Mouse (Mus musculus) ES-Bruce4 (cell line): ENCODE results near the gene Cntfr. TPM values are rescaled to one million over a fixed set of nuclear protein-coding genes. Genes with fewer than 3 reads are reported as not detected.
"Not testable (repeated sequence)": the region's sequence is repeated elsewhere in the genome, so short reads cannot be mapped to it uniquely, and the experiment has no call there.

Experiments
- H3K27ac ChIP-seq: 2 replicates; pipeline ENCODE4 v1.5.1; 2012; ENCODE audit warnings: low read length, inconsistent platforms; ENCODE audit not compliant: insufficient read depth
- H3K27me3 ChIP-seq: 2 replicates; pipeline ENCODE4 v1.6.1; 2012; ENCODE audit warnings: mild to moderate bottlenecking, low read length, inconsistent platforms; ENCODE audit not compliant: control insufficient read depth, poor library complexity, insufficient read depth, severe bottlenecking
- H3K36me3 ChIP-seq: 2 replicates; pipeline ENCODE4 v1.6.1; 2012; ENCODE audit warnings: inconsistent platforms, mild to moderate bottlenecking, low read length, moderate library complexity; ENCODE audit not compliant: control insufficient read depth, poor library complexity, insufficient read depth, severe bottlenecking
- H3K4me1 ChIP-seq: one replicate; pipeline ENCODE4 v1.8.1; 2011; ENCODE audit warnings: low read length; ENCODE audit not compliant: control insufficient read depth, insufficient read depth
- H3K4me3 ChIP-seq: 2 replicates; pipeline ENCODE4 v1.5.1; 2011; ENCODE audit warnings: low read depth, mild to moderate bottlenecking, low read length
- H3K9ac ChIP-seq: 2 replicates; pipeline ENCODE4 v1.6.1; 2012; ENCODE audit warnings: low read depth, mild to moderate bottlenecking, inconsistent platforms; ENCODE audit not compliant: poor library complexity, severe bottlenecking
- H3K9me3 ChIP-seq: replicated peaks from 2 replicates; pipeline ENCODE4 v1.6.1; 2012; ENCODE audit warnings: mild to moderate bottlenecking, low read length, inconsistent platforms; ENCODE audit not compliant: control insufficient read depth, poor library complexity, insufficient read depth, severe bottlenecking
- CTCF ChIP-seq: IDR thresholded peaks from one replicate; pipeline ENCODE4 v1.8.1; 2011; ENCODE audit warnings: low read depth, low read length
- EP300 ChIP-seq: IDR thresholded peaks from 2 replicates; pipeline ENCODE4 v1.6.1; 2011; ENCODE audit warnings: low read depth, low read length; ENCODE audit not compliant: insufficient read depth
- POLR2A ChIP-seq: IDR thresholded peaks from one replicate; pipeline ENCODE4 v1.8.1; 2011; ENCODE audit warnings: low read length; ENCODE audit not compliant: insufficient read depth
- polyA plus RNA-seq: library from polyadenylated mRNA; stranded (reverse); fragments of >200 nt; gene quantifications from 2 replicates; pipeline ENCODE4 v1.2.4, GENCODE M21; 2011; ENCODE audit warnings: low read depth; ENCODE audit not compliant: missing spikeins, insufficient read depth, insufficient read length

Gene Cntfr
- polyA plus RNA-seq, 1 experiment = 23.9 TPM

GRCm38 (mm10) chr4:41710229-41710628 lies 13.3 kb upstream of the Cntfr start:
- no peak overlapping the region for H3K4me3 ChIP-seq
- H3K9ac ChIP-seq = no peak overlapping the region
- TF ChIP-seq CTCF (no peak), EP300 (no peak)
- H3K36me3 ChIP-seq = 0 out of 2 replicates have a peak, but pooled peaks cover 3% of the 10 kb centered on the region
- H3K27ac ChIP-seq = no peak overlapping the region
- H3K4me1 ChIP-seq = peaks cover 5% of the 10 kb centered on the region
- H3K27me3 ChIP-seq = no peaks in the 10 kb centered on the region
- no peaks in the 10 kb centered on the region for H3K9me3 ChIP-seq

DNA sequence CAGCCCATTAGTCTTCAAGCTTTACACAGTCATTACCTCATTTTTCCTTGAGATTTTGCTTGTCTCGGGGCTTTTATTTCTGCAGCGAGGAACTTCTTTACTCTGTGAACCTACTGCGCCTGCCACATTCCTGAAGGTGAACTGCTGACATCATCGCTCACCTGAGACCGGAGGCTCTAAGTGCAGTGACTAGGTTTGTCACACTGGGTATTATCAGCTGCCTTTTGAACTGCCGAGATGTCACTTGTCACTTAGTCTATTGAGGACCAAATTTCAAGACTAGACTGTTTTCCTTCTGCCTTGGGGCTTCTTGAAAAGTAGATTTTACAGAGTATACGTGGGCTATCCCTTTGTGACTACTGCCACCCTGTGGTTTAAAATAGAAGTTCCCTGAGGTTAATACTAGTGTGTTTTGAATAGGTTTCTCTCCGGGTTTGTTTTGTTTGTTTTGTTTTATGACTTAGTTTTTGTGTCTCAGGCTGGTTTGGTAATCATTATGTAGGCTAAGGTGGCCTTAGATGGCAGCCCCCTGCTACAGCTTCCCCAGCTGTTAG lies 11.4 kb upstream of the Cntfr start:
- Histone ChIP-seq H3K9ac (no peak overlapping the region), H3K36me3 (0 out of 2 replicates have a peak, but pooled peaks cover 3% of the 10 kb centered on the region), H3K4me1 (peaks cover 7% of the 10 kb centered on the region), H3K27me3 (no peaks in the 10 kb centered on the region), H3K4me3 (no peak overlapping the region), H3K9me3 (no peaks in the 10 kb centered on the region), H3K27ac (no peak overlapping the region)
- TF ChIP-seq POLR2A (no peak), CTCF (peak; percentile 9), EP300 (no peak)

GRCm38 (mm10) chr4:41707011-41707535 lies 10.2 kb upstream of the Cntfr start:
- TF ChIP-seq POLR2A = no peak
- peak; percentile 44; the same call in 1 of the 2 replicates for TF ChIP-seq EP300
- peak; percentile 83 for TF ChIP-seq CTCF
- peaks cover 7% of the 10 kb centered on the region for H3K4me1 ChIP-seq
- H3K9ac ChIP-seq = no peak overlapping the region
- H3K9me3 ChIP-seq = no peaks in the 10 kb centered on the region
- no peaks in the 10 kb centered on the region for H3K27me3 ChIP-seq
- H3K27ac ChIP-seq = no peak overlapping the region
- H3K36me3 ChIP-seq = 0 out of 2 replicates have a peak, but pooled peaks cover 3% of the 10 kb centered on the region
- H3K4me3 ChIP-seq = no peak overlapping the region

DNA sequence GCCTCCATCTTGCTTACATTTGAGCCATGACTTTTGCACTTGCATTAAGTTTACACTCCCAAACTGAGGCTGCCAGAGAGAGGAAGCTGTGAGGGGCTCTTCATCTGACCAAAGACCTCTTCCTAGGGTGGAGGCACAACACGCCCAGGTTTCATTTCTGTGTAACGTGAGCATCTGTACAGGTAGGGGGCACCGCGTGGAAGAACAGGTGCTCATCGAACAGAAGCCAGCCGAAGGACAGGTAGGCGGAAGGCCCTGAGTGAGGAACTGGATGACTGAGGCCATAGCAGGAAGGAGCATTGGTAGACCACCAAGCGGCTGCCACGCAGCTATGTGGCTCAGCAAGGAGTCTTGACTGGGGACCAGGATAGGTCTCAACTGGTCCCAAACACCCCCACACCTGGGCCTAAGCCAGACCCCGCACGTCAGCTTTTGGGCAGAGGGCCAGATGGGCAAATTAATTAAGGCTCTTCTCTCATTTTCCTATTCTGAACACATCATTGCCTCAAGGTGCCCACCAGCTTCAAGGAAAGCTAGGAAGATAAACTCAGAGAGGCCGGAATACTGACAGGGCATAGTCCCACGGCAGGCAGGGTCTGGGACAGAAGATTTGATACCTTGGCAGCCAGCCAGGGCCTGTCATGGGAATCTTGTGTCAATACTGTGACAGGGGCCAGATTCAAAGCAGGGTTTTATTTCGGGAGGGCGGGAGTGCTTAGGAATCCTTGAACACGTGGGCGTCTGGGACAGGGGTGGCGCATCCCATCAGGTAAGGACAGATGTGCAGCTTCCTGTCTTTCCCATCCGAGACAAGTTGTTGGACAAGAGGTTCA lies 9.2 kb upstream of the Cntfr start:
- Histone ChIP-seq H3K9me3 (no peaks in the 10 kb centered on the region), H3K4me3 (no peak overlapping the region), H3K9ac (no peak overlapping the region), H3K27ac (no peak overlapping the region), H3K36me3 (no peaks in the 10 kb centered on the region), H3K27me3 (no peaks in the 10 kb centered on the region), H3K4me1 (peaks cover 7% of the 10 kb centered on the region)
- TF ChIP-seq CTCF = no peak
- TF ChIP-seq EP300 = no peak
- no peak for TF ChIP-seq POLR2A

DNA sequence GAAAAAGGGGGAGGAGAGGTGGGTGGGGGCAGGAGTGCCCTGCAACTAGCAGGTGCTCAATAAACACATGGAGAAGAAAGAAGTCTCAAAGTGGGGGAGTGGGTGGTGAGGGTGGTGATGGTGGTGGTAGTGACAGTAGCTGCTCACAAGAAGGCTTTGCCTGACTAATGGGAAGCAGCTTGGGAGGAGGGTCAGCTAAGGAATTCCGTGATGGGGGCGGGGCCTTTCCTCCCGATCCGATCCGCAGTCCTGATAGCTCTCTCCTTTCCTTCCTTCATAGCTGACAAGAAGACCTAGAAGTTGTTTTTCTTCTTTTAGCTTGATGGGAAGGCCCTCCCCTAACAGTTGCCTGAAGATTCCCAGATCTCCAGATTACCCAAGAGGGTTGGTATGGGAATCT lies 7.8 kb upstream of the Cntfr start:
- Histone ChIP-seq H3K9me3 (no peaks in the 10 kb centered on the region), H3K36me3 (no peaks in the 10 kb centered on the region), H3K4me3 (no peak overlapping the region), H3K9ac (no peak overlapping the region), H3K27ac (no peak overlapping the region), H3K4me1 (peaks cover 7% of the 10 kb centered on the region), H3K27me3 (no peaks in the 10 kb centered on the region)
- TF ChIP-seq POLR2A (no peak), EP300 (no peak), CTCF (no peak)

DNA sequence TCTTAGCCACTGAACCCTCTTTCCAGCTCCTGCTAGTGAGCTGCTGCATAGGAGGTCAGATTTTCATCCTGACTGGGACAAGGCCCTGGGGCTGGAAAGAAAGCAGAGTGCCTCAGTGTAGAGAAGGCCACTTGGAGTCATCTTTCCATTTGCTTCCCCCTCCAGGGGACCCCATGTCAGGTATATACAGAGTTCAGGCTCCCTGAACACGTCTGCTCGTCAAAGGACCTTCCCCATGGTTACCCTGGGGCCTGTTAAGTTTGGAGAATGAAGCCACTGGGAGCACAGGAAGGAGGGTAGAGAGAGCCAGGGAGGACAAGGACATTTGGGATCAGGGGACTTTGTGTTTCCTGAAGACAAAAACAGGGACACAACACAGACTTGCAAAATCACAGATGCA lies 5.3 kb upstream of the Cntfr start:
- H3K9me3 ChIP-seq, H3K4me3 ChIP-seq, H3K27me3 ChIP-seq, H3K27ac ChIP-seq, H3K36me3 ChIP-seq, H3K4me1 ChIP-seq, H3K9ac ChIP-seq: not testable (repeated sequence)

- not testable (repeated sequence) for H3K27ac ChIP-seq, H3K36me3 ChIP-seq, H3K9me3 ChIP-seq, H3K4me3 ChIP-seq, H3K9ac ChIP-seq, H3K27me3 ChIP-seq, H3K4me1 ChIP-seq
These were observed 3.3 kb upstream of the Cntfr start for GRCm38 (mm10) chr4:41700224-41700623.

DNA sequence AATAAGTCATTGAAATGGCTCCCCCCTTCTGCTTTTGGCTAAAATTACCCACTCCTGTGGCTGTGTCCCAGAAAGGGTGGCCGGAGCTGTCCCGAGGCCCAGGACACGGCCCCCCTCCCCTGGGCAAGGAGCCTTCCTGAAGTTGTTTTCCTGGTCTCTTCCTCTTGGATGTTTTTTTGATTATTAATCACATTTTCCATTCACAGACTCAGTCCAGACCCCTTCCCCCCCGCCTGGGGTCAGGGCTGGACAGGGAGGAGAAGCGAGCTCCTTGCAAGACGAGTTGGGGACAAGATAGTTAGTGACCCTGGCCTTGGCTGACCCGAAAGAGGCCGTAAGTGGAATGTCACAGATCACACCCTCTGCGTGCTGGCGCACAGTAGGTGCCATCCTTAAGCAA lies 2.9 kb upstream of the Cntfr start, which contains the start of gene Il11ra1:
Gene Il11ra1 (plus strand): TSS at position 207 of the 400 bp plus-strand sequence.
- H3K4me1 ChIP-seq = not testable (repeated sequence)

GRCm38 (mm10) chr4:41698421-41699016 lies 1.6 kb upstream of the Cntfr start:
- not testable (repeated sequence) for H3K4me1 ChIP-seq, H3K9ac ChIP-seq, H3K4me3 ChIP-seq, H3K27ac ChIP-seq, H3K9me3 ChIP-seq, H3K27me3 ChIP-seq, H3K36me3 ChIP-seq

More for the DNA sequence above, 2.9 kb upstream of the Cntfr start, which contains the start of gene Il11ra1:
- not testable (repeated sequence) for H3K27ac ChIP-seq, H3K9ac ChIP-seq, H3K36me3 ChIP-seq, H3K27me3 ChIP-seq, H3K9me3 ChIP-seq, H3K4me3 ChIP-seq
